Mouse (Mus musculus) heart, postnatal 36 days (tissue): ENCODE data around the gene Nudt3. TPM values are rescaled to one million over a fixed set of nuclear protein-coding genes. Genes with fewer than 3 reads are reported as not detected.

Experiments used
- DNase-seq, 2 experiments: peaks; one replicate each; pipeline ENCODE4 v3.0.0; 2021 to 2022
- intact Hi-C: fragments of 180-260 bp; cut with DNase I; formaldehyde crosslinking; loops from one replicate; pipeline ENCODE4 v1.15.1; 2025
- total RNA-seq, 2 experiments: library from RNA; stranded (reverse); gene quantifications; 2 replicates each; pipeline ENCODE4 v1.2.3; 2021

Gene Nudt3
- total RNA-seq, 2 experiments from 2014 or later, result 312 to 315 TPM

GRCm38 (mm10) chr17:27609576-27609975, 13.7 kb downstream of the Nudt3 start:
- intact Hi-C loops, result no loop called here
- no peak for DNase-seq

- intact Hi-C loops, result no loop called here
- DNase-seq, result peak; percentile 51 to 60
Measured at GRCm38 (mm10) chr17:27603522-27604234, 19.6 kb downstream of the Nudt3 start.

GRCm38 (mm10) chr17:27603036-27603435, 20.3 kb downstream of the Nudt3 start:
- DNase-seq, result no peak
- intact Hi-C loops, result no loop called here

DNA sequence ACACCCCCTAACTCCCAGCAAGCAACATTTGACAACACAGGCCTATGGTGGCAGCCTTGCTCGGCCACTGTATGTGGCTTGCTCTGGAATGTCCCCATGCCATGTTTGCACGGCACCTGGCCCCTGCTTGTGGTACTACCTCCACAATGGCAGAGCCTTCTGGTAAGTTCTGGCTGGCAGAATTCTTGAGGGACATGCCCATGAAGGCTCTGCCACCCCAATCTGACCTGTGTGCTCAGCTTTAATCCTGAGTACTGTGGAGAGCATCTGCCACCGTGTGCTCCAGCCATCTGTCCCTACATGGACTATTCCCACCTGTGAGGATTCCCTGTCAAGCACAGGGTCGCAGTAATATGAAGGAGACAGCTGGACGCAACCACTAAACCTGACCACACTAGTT, 22.4 kb downstream of the Nudt3 start:
- intact Hi-C loops, result no loop called here

GRCm38 (mm10) chr17:27600286-27600685, 23.0 kb downstream of the Nudt3 start:
- intact Hi-C loops, result no loop called here

More for the DNA sequence above, 22.4 kb downstream of the Nudt3 start:
- no peak for DNase-seq

DNA sequence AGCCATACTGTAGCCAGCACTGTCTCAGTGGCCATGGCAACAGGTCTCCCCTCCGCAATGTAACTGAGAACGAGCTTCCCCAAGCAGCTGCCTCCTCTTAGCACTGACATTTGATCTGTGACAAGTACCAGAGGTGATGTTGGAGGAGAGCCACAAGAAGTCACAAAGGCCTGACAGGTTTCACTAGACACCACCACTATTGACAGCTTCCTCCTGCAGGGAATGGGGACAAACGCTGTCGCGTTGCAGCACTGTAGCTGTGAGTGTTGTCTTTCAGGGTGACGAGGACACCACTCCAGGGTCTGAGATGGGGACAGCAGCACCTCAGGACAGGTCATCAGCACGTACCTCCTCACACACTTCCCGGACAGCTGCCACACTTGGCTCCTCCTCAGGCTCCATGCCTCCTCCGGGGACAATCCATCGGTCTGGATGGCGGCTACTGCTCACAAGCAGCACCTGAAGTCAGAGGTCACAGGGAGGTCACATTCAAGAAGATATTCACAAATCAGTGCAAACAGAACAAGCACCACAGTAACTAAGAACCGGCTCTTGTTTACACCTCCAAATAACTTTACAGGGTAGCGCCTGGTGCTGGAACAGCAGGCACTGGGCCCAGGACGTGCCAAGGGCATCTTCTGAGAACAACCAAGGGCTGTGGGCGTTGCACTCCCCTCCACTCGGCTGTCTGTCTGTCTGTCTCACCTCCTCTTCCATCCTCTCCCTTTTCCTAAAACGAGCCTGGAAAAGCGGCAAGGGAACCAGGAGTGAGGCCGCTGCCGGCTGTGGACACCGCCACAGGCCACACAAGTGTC, 26.7 kb downstream of the Nudt3 start:
- DNase-seq, result peak in 1 of 2 experiments; percentile 55
- intact Hi-C loops, result loop anchor here (2.0 kb wide), 1 partner anchor 22 kb away; no protein-coding TSS in a partner anchor

More at GRCm38 (mm10) chr17:27600286-27600685, 23.0 kb downstream of the Nudt3 start:
- DNase-seq, result no peak

DNA sequence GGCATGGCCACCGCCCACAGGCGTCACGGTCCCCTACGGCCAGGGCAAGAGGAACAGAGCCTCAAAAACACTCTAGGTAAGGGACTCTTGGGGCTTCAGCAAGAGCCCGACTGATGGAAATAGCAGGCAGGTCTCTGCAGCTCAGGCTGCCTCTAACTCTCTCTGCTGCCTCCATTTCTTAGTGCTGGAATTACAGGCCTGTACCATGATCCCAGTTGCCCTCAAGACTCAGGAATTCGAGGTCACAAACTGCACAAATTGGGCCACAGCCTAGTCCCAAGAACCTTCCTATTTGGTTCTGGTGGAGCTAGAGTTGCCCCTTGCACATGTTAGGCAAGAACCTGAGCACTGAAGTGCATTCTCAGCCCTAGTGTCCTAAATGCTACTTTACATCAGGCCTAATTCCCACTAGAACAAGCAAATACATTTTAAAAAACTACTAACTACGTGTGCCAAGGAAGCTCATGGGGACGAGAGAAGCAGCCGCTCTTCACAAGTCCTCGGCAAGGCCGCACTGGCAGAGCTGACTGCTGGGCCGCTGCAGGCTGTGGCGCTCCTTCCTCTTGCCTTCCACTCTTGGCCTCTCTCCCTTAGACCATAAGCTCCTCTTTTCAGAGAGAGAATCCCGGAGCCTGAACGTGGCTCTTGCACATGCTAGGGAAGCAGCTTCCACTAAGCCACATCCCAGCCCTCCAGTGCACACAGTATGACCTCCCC, 27.5 kb downstream of the Nudt3 start:
- intact Hi-C loops, result loop anchor here (2.0 kb wide), 1 partner anchor 21 kb away; no protein-coding TSS in a partner anchor
- DNase-seq, result no peak

- no peak for DNase-seq
- intact Hi-C loops, result no loop called here
Measured at GRCm38 (mm10) chr17:27592565-27592910, 30.8 kb downstream of the Nudt3 start.

- intact Hi-C loops, result no loop called here
Measured at GRCm38 (mm10) chr17:27591826-27592564, 31.3 kb downstream of the Nudt3 start.

DNA sequence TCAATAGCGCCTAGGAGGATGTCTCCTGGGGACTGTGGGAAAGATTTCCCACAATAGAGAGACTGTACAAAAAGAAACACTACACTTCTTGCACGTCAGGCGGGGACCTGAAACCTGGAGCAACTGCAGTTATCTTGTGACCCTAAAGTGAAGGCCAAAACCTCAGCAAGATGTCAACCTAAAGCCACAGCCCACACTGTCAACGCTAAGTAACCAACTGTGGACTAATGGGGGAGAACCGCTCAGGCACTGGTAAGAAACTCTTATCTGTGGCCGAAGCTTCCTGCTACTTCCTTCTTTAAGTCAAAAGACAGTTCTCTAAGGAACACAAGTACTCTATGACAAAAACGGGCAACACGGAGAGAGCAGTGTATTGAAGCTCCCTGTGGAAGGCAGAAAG, 35.1 kb downstream of the Nudt3 start:
- DNase-seq, result no peak
- intact Hi-C loops, result loop anchor here (5.0 kb wide), 1 partner anchor 34 kb away; the partner anchor contains the start of gene Nudt3

More at GRCm38 (mm10) chr17:27591826-27592564, 31.3 kb downstream of the Nudt3 start:
- no peak for DNase-seq

GRCm38 (mm10) chr17:27587252-27587651, 36.0 kb downstream of the Nudt3 start:
- intact Hi-C loops, result loop anchor here (5.0 kb wide), 1 partner anchor 35 kb away; the partner anchor contains the start of gene Nudt3
- DNase-seq, result peak in 1 of 2 experiments; percentile 57

DNA sequence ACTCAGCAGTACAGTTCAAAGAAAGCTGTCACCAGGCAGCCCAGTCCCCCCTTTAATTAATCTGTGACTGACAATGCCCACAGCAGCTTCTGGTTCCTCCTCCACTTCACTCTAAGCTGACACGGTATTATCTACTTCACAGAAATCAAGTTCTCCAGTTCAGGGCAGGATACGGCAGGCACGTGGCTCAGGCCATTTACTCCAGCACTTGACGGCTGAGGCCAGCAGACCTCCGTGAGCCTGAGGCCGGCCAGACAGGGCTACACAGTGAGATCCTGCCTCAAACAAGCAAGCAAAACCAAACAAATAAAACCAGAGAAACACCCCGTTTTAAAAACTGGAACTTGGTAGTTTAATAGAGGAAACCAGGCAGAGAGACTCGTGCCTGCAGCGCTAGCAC, 36.6 kb downstream of the Nudt3 start:
- DNase-seq, result no peak
- intact Hi-C loops, result loop anchor here (5.0 kb wide), 1 partner anchor 36 kb away; the partner anchor contains the start of gene Nudt3

DNA sequence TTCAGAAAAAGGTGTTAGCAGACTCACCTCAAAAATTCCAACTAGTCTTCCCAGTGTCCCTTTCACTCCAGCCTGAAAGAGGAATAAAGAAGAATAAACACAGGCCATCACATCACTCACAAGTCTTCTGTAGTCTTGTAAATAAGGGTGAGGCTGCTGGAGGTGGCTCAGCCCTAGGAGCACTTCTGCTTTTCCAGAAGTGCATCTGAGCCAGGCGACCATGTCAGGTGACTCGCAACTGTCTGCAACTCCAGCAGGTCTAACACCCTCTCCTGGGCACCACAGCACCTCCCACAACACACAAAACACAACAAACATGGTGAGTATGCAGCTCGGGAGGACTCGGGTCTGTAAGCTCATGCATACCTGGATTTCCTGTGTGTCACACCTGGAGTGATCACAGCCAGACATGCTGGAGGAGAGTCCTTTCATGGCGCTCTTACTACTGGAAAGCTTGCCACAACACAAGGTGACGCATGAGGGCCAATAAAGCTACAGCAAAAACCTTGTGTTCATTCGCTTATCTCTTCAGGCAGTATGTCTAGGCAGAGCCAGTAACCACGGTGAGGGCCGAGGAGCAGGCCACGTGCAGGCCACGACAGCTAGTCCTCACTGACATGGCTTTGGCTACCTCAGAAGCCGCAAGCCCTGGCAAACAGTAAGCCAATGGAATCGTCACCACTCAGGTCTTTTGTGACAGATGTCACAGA, 40.0 kb downstream of the Nudt3 start:
- no peak for DNase-seq
- intact Hi-C loops, result no loop called here

DNA sequence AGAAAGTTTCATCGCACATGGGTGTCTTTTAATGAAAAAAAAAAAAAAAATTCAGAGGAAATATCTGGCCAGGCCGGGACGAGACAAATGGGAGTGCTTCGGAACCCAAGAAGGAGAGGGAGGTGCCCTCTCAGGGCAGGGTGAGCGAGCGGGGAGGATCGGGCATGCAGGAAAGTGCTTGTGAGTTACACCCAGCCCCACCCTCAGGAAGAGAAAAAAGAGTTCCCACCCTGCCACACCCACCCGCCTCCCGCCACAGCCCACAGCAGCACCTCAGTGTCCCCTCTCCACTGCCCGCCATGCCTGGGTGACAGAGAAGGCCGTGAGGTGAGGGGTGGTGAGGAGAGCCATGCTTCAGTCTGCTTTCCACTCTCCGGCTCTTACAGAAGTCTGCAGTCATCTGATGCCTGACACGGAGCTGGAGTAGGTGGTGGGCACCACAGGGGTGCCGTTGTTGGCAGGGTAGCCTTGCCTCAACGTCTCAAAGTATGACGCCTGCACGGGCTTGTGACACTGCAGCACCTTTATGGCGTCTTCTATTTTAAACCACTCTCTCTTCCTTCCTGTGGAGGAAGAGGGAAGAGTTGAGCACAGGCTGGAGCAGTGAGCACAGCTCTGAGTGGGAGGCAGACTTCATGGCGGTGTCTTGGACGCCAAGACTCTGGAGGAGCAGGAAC, 42.8 kb downstream of the Nudt3 start:
- intact Hi-C loops, result no loop called here
- no peak for DNase-seq

DNA sequence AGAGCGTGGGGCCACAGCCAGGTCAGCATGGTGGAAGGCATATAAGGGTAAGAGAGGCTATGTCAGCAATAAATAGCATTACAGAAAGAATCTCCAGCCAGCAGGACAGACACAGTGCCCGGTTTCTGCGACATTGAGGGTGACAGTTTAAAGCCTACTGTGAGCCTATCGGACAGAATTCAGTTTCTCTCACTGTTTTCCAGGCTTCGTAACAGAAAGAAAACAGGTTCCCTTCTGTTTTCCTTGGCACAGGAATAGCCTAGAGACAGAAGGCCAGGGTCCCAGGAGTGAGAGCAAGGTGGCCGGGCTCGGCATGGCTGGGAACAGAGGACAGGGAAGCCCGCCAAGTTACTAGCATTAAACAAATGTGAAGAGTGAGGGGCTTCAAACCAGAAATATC, 43.5 kb downstream of the Nudt3 start:
- DNase-seq, result no peak
- intact Hi-C loops, result no loop called here

- intact Hi-C loops, result no loop called here
- DNase-seq, result no peak
Measured at GRCm38 (mm10) chr17:27578487-27578886, 44.8 kb downstream of the Nudt3 start.

DNA sequence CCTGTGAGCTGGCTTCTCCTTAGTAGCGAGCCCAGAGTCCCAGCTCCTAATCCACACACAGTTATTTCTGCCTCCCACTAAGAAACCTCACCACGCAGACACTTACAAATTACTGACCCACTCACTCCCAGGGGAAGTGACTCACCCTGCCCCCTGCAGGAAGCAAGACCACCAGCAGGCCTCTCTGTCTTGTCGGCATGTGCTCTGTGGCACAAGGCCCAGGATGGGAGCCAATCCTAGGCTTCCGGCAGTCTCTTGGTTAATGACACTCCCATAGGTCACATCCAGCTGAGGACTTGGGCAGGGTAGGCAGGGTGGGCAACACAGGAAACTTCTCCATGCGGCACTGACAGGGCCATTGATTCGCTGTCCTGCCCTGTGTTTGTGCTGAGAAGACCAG, 45.8 kb downstream of the Nudt3 start:
- DNase-seq, result no peak

DNA sequence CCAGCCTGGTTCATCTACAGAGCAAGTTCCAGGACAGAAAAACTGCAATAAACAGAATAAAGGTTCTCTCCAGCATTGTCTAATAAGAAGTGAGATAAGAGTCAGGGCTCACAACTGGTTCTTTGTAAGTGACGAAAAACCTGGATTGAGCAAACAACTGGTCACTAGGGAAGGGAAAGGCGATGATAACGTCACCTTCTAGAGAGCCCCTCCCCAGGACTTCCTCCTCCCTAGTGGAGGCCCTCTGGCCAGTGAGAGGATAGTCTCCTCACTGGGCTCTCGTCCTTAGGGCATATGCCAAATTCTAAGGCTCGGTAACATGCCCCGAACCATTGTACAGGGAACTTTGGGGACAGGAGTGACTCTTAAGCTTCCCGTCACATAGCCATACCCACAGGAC, 47.2 kb downstream of the Nudt3 start:
- DNase-seq, result no peak
- intact Hi-C loops, result no loop called here

More for the DNA sequence above, 45.8 kb downstream of the Nudt3 start:
- intact Hi-C loops, result no loop called here
